Mouse (Mus musculus): ENCODE results near the gene Gnptab. TPM values are rescaled to one million over a fixed set of nuclear protein-coding genes. Genes with fewer than 3 reads are reported as not detected.

Gene Gnptab
- total RNA-seq, 2 experiments from 2014 or later, result 71.5 to 80.8 TPM

GRCm38 (mm10) chr10:88377666-88378065 is 1.3 kb upstream of the Gnptab start:
- no peak for DNase-seq

GRCm38 (mm10) chr10:88380002-88380401 is 1.1 kb downstream of the Gnptab start:
- DNase-seq, result peak in 1 of 2 experiments; percentile 30

GRCm38 (mm10) chr10:88380430-88381060 is 1.6 kb downstream of the Gnptab start:
- DNase-seq, result no peak

- no peak for DNase-seq
Observed at GRCm38 (mm10) chr10:88381286-88381685, 2.4 kb downstream of the Gnptab start.

- no peak for DNase-seq
Observed at GRCm38 (mm10) chr10:88382009-88382408, 3.1 kb downstream of the Gnptab start.

GRCm38 (mm10) chr10:88383479-88383878 is 4.5 kb downstream of the Gnptab start:
- no peak for DNase-seq

GRCm38 (mm10) chr10:88384081-88384480 is 5.1 kb downstream of the Gnptab start:
- no peak for DNase-seq

- DNase-seq, result no peak
Observed at GRCm38 (mm10) chr10:88385290-88385689, 6.4 kb downstream of the Gnptab start.

- no peak for DNase-seq
Observed at GRCm38 (mm10) chr10:88385758-88386157, 6.8 kb downstream of the Gnptab start.

GRCm38 (mm10) chr10:88386251-88386650 is 7.3 kb downstream of the Gnptab start:
- DNase-seq, result no peak

- DNase-seq, result no peak
Observed at GRCm38 (mm10) chr10:88389576-88389975, 10.6 kb downstream of the Gnptab start.

GRCm38 (mm10) chr10:88390096-88390790 is 11.3 kb downstream of the Gnptab start:
- no peak for DNase-seq

GRCm38 (mm10) chr10:88391495-88391894 is 12.6 kb downstream of the Gnptab start:
- no peak for DNase-seq

GRCm38 (mm10) chr10:88392181-88392847 is 13.4 kb downstream of the Gnptab start:
- DNase-seq, result peak; percentile 52 to 67

- DNase-seq, result no peak
Observed at GRCm38 (mm10) chr10:88398668-88399243, 19.8 kb downstream of the Gnptab start.

- DNase-seq, result no peak
Observed at GRCm38 (mm10) chr10:88399271-88399670, 20.3 kb downstream of the Gnptab start.

GRCm38 (mm10) chr10:88403021-88403420 is 24.1 kb downstream of the Gnptab start:
- DNase-seq, result no peak

GRCm38 (mm10) chr10:88404220-88404619 is 25.3 kb downstream of the Gnptab start:
- DNase-seq, result no peak

- no peak for DNase-seq
Observed at GRCm38 (mm10) chr10:88405812-88406211, 26.9 kb downstream of the Gnptab start.

- DNase-seq, result no peak
Observed at GRCm38 (mm10) chr10:88407875-88408631, 29.1 kb downstream of the Gnptab start.

GRCm38 (mm10) chr10:88409751-88410150 is 30.8 kb downstream of the Gnptab start:
- DNase-seq, result no peak

- DNase-seq, result no peak
Observed at GRCm38 (mm10) chr10:88412290-88412995, 33.5 kb downstream of the Gnptab start.
